In the genomic region with DNA sequence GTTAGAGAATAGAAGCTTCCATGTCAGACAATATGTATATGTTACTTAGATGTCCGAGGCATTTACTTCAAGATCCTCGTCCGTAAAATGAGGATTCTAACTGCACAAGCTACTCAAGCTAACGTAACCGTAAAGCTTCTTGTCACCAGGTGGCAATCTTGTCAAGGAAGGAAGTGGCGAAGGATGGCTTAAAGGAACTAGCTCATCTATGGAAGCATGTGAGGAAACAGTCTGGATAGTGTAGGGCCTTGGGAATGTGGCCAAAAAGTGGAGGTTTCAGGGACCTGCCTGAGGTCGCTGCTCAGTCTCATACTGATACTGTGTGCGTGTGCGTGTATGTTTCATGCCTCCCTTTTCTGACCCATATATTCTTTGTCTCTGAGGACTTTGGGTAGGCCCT, we compare ENCODE assay signal across 19 mouse cellular contexts.
DNase-seq lines count a peak whose midpoint lies in the region; ATAC-seq and TF ChIP-seq lines count a peak whose summit lies in the region.
"Had no signal": no experiment of that assay in that cellular context is flagged by ENCODE, and none has a peak within 500 bp of the region (broad histone marks: within the 10 kb centered on the region; RNA-seq: fewer than 3 reads in every experiment).

No protein-coding gene starts in this region.

- WGBS in lung, postnatal 0 days, result 81% methylated on average over 9 of the region's 9 CpGs
- 82% methylated on average over 9 of the region's 9 CpGs for WGBS in lung, adult 2 months

- H3K27ac ChIP-seq in lung, postnatal 0 days (ENCODE audit: low read length), result no peak overlapping the region
- H3K27ac ChIP-seq: gastrocnemius, adult 2 months; heart, embryonic 13.5 days; hindbrain, embryonic 12.5 days; limb, embryonic 15.5 days had no signal

- peak; percentile 52 for ATAC-seq in frontal cortex, adult (ENCODE audit: low TSS enrichment)
- ATAC-seq in lung, postnatal 0 days, result no peak
- ATAC-seq: Patski had no signal

- no peaks in the 10 kb centered on the region for H3K4me1 ChIP-seq in lung, postnatal 0 days (ENCODE audit: insufficient read depth, low read depth, low read length)
- H3K4me1 ChIP-seq in lung, adult 2 months (ENCODE audit: control insufficient read depth, insufficient read depth, low read length), result no peaks in the 10 kb centered on the region

- no peak for DNase-seq in frontal cortex, postnatal 25 days (ENCODE audit: low spot score in 2 of 2)
- no peak for DNase-seq in lung, postnatal 0 days (ENCODE audit: low spot score)
- DNase-seq in lung, adult 2 months, result no peak
- DNase-seq in adrenal gland, postnatal 10 days, result peak; percentile 41
- DNase-seq in brain, embryonic 14.5 days (ENCODE audit: low read depth), result peak; percentile 74
- DNase-seq in gastrocnemius, postnatal 4 days (ENCODE audit: low spot score in 2 of 2), result no peak
- DNase-seq: cerebellum, adult 11 months; gastrocnemius, adult 2 months; kidney, adult 2 months; kidney, postnatal 4 days; lung, adult 18-20 months; right cerebral cortex, postnatal 25 days; thymus, adult 2 months had no signal

- no peak for TF ChIP-seq POLR2A in lung, adult 2 months (IDR thresholded peaks at IDR 0.05; ENCODE audit: borderline replicate concordance, extremely low read depth, low read depth, low read length)
- TF ChIP-seq POLR2A in brain, embryonic 14.5 days (IDR thresholded peaks at IDR 0.05; ENCODE audit: borderline replicate concordance, extremely low read depth, insufficient read depth, insufficient read length, poor library complexity, severe bottlenecking), result no peak

- H3K4me2 ChIP-seq in lung, postnatal 0 days (replicated peaks; ENCODE audit: low read depth, low read length), result no peak overlapping the region
- H3K4me2 ChIP-seq: heart, embryonic 13.5 days; hindbrain, embryonic 12.5 days; limb, embryonic 15.5 days had no signal

- H3K36me3 ChIP-seq in lung, postnatal 0 days (ENCODE audit: insufficient read depth, low read length), result no peaks in the 10 kb centered on the region
- H3K36me3 ChIP-seq: heart, embryonic 13.5 days had no signal

- no peaks in the 10 kb centered on the region for H3K27me3 ChIP-seq in lung, postnatal 0 days (replicated peaks; ENCODE audit: insufficient read depth, low read length)
- H3K27me3 ChIP-seq: heart, embryonic 13.5 days; hindbrain, embryonic 12.5 days; limb, embryonic 15.5 days; Patski had no signal

- H3K9ac ChIP-seq in lung, postnatal 0 days (replicated peaks; ENCODE audit: low read depth), result no peak overlapping the region
- H3K9ac ChIP-seq: heart, embryonic 13.5 days; hindbrain, embryonic 12.5 days; limb, embryonic 15.5 days had no signal

- H3K4me3 ChIP-seq in lung, postnatal 0 days (ENCODE audit: low read depth, low read length), result no peak overlapping the region
- H3K4me3 ChIP-seq in lung, adult 2 months (replicated peaks; ENCODE audit: extremely low read depth, low read depth, low read length), result no peak overlapping the region
- H3K4me3 ChIP-seq: gastrocnemius, adult 2 months; heart, embryonic 13.5 days; hindbrain, embryonic 12.5 days; limb, embryonic 15.5 days; myocyte had no signal

- peak; percentile 12; the same call in 1 of the 2 replicates for TF ChIP-seq CTCF in lung, postnatal 0 days (IDR thresholded peaks at IDR 0.05)
- no peak for TF ChIP-seq CTCF in lung, adult 2 months (IDR thresholded peaks at IDR 0.05; ENCODE audit: insufficient read depth, low read length)
- peak; percentile 26; the same call in 1 of the 2 replicates for TF ChIP-seq CTCF in brain, embryonic 14.5 days (IDR thresholded peaks at IDR 0.05; ENCODE audit: borderline replicate concordance, extremely low read depth, insufficient read depth, insufficient read length)

- H3K9me3 ChIP-seq in lung, postnatal 0 days (ENCODE audit: low read length), result no peaks in the 10 kb centered on the region
- H3K9me3 ChIP-seq: heart, embryonic 13.5 days; hindbrain, embryonic 12.5 days; limb, embryonic 15.5 days had no signal

- TF ChIP-seq EP300 in lung, postnatal 0 days (IDR thresholded peaks at IDR 0.05), result no peak

Comparison
In these comparisons a context has a peak if more than half of its experiments do, and no peak if none do; other contexts are left out.
1. DNase-seq: peak in adrenal gland, postnatal 10 days (single experiment) and brain, embryonic 14.5 days (single experiment); none in frontal cortex, postnatal 25 days (0 of 2), lung, postnatal 0 days (single experiment), lung, adult 2 months (single experiment) and gastrocnemius, postnatal 4 days (0 of 2).